Mouse (Mus musculus) left cerebral cortex, postnatal 10 days (tissue): ENCODE data around the gene 1810055G02Rik. TPM values are rescaled to one million over a fixed set of nuclear protein-coding genes. Genes with fewer than 3 reads are reported as not detected.

Experiments
- DNase-seq, 2 experiments: peaks; one replicate each; pipeline ENCODE4 v3.0.0; 2021 to 2022; ENCODE audit warnings: low spot score in 2 of 2, mixed read lengths in 1 of 2; ENCODE audit errors: extremely low spot score in 1 of 2
- intact Hi-C: fragments of 180-260 bp; cut with DNase I; formaldehyde crosslinking; loops from one replicate; pipeline ENCODE4 v1.15.1; 2025
- total RNA-seq, 2 experiments: library from RNA; stranded (reverse); gene quantifications; 2 replicates each; pipeline ENCODE4 v1.2.3; 2021

The 1810055G02Rik gene
- 10 to 100 TPM; 47.5 TPM for total RNA-seq

GRCm38 (mm10) chr19:3708078-3709012, at the start of gene 1810055G02Rik:
TSS of gene 1810055G02Rik (plus strand) at chr19:3708293.
- peak; percentile 98 to 99 for DNase-seq
- intact Hi-C loops: loop anchor here (5.0 kb wide), 1 partner anchor 131 kb away; the partner anchor contains the start of gene Ppp6r3

GRCm38 (mm10) chr19:3665510-3665909, 42.6 kb upstream of the 1810055G02Rik start:
- DNase-seq: no peak
- intact Hi-C loops: no loop called here

- intact Hi-C loops: no loop called here
- no peak for DNase-seq
Observed at GRCm38 (mm10) chr19:3666632-3667031, 41.5 kb upstream of the 1810055G02Rik start.

- DNase-seq: no peak
- intact Hi-C loops: no loop called here
Observed at GRCm38 (mm10) chr19:3667155-3667895, 40.8 kb upstream of the 1810055G02Rik start.

GRCm38 (mm10) chr19:3667979-3668378, 40.1 kb upstream of the 1810055G02Rik start:
- no peak for DNase-seq
- intact Hi-C loops: no loop called here

GRCm38 (mm10) chr19:3668551-3668950, 39.5 kb upstream of the 1810055G02Rik start:
- DNase-seq: no peak
- intact Hi-C loops: no loop called here

- DNase-seq: peak in 1 of 2 experiments; percentile 63
- intact Hi-C loops: no loop called here
Observed at GRCm38 (mm10) chr19:3669100-3669499, 39.0 kb upstream of the 1810055G02Rik start.

- intact Hi-C loops: no loop called here
Observed at GRCm38 (mm10) chr19:3673149-3673548, 34.9 kb upstream of the 1810055G02Rik start.

GRCm38 (mm10) chr19:3674122-3674855, 33.8 kb upstream of the 1810055G02Rik start:
- intact Hi-C loops: no loop called here
- no peak for DNase-seq

More at GRCm38 (mm10) chr19:3673149-3673548, 34.9 kb upstream of the 1810055G02Rik start:
- no peak for DNase-seq

- intact Hi-C loops: no loop called here
Observed at GRCm38 (mm10) chr19:3680732-3681131, 27.4 kb upstream of the 1810055G02Rik start.

GRCm38 (mm10) chr19:3681310-3681934, 26.7 kb upstream of the 1810055G02Rik start:
- peak; percentile 48 to 84 for DNase-seq
- intact Hi-C loops: no loop called here

More at GRCm38 (mm10) chr19:3680732-3681131, 27.4 kb upstream of the 1810055G02Rik start:
- peak in 1 of 2 experiments; percentile 50 for DNase-seq

- intact Hi-C loops: no loop called here
- DNase-seq: no peak
Observed at GRCm38 (mm10) chr19:3684414-3684813, 23.7 kb upstream of the 1810055G02Rik start.

GRCm38 (mm10) chr19:3684957-3685580, 23.0 kb upstream of the 1810055G02Rik start:
- DNase-seq: no peak
- intact Hi-C loops: no loop called here

- intact Hi-C loops: no loop called here
- DNase-seq: peak in 1 of 2 experiments; percentile 63
Observed at GRCm38 (mm10) chr19:3685611-3686214, 22.4 kb upstream of the 1810055G02Rik start.

- intact Hi-C loops: no loop called here
- peak in 1 of 2 experiments; percentile 82 for DNase-seq
Observed at GRCm38 (mm10) chr19:3686215-3686894, 21.7 kb upstream of the 1810055G02Rik start, which contains the start of gene Lrp5. TSS of gene Lrp5 (minus strand) at chr19:3686564.

GRCm38 (mm10) chr19:3687676-3688171, 20.4 kb upstream of the 1810055G02Rik start:
- DNase-seq: peak; percentile 31 to 76
- intact Hi-C loops: no loop called here

- DNase-seq: no peak
- intact Hi-C loops: no loop called here
Observed at GRCm38 (mm10) chr19:3691337-3691736, 16.8 kb upstream of the 1810055G02Rik start.
